Mouse (Mus musculus): ENCODE data around the gene Lrrc73.

Gene Lrrc73

DNA sequence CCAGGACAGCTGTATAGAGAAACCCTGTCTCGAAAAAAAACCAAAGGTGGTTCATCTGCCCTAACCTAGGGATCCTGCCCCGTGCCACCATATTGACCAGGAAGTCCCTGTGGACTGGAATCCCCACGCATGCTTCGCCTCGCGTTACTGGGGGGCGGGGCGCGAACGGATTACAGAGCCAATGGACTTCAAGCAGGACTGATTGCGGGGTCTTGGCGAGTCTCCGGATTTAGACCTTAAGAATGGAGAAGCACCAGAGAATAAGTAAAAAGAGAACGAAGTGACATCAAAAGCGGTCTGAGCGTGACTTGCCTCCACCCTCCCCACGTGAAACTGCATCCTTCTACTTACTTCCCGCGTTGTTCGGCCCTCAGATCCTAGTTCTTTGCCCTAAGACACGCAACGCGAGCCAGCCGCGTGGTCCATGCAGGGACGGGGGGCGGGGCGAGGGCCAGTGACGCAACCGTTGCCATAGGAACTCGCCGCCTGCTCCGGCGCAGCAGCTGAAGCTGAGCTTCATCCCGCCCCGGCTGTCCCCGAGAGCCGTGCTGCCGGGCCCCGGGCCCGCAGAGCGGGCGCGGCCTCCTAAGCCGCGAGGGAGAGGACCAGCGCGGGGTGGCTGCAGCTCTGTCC, at the start of gene Lrrc73:
Gene Lrrc73 (plus strand): TSS at position 80 of the 633 bp plus-strand sequence.
- peak; percentile 85 for DNase-seq (ENCODE audit: low spot score)

DNA sequence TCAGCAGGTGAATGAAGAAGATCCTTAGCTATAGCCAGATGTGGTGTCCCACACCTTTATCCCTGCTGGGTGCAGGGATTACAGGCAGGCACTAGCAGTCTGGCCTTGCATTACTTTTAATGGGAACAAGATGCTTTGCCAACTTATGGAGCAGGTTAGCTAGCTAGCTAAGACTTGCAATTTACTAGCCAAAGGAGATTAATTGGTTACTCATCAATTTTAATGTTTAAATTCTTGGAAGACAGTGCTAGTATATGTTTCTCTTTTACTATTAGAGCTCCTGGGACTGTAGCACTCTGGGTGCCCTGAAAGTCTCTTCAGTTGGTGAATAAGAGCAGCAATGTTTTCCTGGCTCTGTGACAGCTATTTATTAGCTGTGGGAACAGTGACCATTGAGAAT, 46.7 kb upstream of the Lrrc73 start:
- DNase-seq (ENCODE audit: low spot score): no peak

DNA sequence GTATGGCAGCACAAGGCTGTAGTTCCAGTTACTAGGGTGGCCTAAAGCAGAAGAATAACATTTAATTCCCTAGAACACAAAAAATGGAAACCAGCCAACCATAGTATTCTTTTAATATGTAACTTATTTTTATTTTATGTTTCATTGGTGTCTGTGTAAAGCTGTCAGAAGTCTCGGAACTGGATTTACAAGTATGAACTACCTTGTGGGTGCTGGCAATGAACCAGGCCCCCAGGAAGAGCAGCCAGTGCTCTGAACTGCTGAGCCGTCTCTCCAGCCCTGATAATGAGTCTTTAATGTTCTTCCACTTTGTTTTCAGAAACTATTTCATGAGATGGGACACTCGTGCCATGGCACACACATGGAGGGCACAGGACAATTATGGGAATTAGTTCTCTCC, 42.8 kb upstream of the Lrrc73 start:
- no peak for DNase-seq (ENCODE audit: low spot score)

DNA sequence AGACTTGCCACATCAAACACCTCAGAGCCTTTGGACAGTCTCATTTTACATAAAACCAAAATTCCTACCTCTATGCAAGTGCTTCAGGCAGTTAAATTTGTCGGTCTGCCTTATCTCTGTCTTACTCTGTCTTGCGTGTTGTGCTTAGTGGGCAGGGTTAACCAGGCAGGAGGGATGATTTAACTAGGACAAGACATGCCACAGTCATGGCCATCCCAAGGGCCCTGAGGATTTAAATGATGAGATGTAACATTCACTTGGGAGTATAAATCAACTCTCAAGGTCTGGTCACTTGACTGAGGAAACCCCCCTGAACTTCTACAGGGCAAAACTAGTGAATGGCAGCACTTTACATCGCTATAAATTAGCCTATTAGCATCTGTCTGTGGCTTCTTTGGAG, 31.7 kb upstream of the Lrrc73 start:
- no peak for DNase-seq (ENCODE audit: low spot score)

DNA sequence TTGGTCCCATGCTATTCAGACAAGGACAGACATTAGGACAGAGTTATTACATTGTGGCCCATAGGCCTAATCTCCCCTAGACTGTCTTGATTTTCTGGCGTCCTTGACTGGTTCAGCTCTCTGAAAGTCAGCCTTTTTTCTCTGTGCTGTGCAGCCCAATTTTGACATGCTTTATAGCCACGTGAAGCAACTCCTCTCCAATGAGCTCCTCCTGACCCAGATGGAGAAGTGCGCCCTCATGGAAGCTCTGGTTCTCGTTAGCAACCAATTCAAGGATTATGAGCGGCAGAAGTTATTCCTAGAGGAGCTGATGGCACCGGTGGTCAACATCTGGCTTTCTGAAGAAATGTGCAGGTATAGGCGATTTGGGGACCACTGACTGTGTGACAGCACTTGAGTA, 25.8 kb upstream of the Lrrc73 start:
- no peak for DNase-seq (ENCODE audit: low spot score)

DNA sequence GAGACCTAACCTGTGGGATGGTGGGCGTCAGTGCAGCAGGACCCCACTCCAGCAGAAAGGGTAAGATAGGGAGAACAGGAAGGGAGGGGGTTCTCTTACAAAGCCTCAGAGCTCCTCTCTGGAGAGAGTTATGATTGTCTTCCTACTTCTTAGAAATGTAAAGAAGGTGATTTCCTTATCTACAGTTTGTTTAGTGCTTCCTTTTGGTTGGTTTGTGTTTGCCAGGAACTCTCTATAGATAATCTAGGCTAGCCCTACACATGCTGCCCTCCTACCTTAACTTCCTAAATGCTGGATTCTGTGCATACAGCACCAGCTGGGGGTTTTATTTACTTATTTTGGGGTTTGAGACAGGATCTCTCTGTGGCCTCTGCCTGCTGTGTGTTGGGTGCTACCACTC, 17.3 kb upstream of the Lrrc73 start:
- no peak for DNase-seq (ENCODE audit: low spot score)

DNA sequence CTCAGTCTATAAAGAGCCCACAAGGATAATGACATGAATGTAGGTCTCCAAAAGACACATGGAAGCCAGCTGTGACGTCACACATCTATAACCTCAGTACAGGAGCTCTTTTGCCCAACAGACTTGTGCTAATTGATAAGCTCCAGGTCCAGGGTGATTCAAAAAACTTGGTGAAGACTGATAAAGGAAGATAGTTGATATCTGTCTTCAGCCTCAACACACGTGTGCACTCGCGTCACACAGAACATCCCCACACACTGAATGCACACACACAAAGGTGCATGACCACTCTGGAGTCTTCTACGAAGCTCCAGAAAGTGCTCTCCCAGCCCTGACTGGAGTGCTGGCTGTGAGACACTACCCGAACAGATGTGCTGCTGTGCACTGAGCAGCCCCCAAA, 16.3 kb upstream of the Lrrc73 start:
- no peak for DNase-seq (ENCODE audit: low spot score)

DNA sequence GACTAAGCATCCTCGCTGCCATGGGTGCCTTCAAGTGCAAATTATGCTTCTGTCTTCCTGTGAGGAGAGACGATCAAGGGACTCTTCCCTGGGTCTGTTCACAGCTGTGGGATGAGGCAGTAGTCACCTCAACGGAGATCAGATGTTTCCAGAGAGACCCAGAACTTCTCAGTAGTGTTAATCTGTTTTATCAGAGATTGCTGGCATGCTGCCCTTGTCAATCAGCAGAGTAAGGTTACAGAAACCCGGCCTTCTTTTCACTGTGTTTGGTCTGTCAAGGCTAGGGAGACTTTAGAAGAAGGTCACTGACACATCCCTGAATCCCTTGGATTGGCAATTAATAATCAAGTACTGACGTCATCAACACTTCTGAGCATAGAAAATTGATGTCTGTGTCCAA, 15.9 kb upstream of the Lrrc73 start:
- DNase-seq (ENCODE audit: low spot score): no peak

DNA sequence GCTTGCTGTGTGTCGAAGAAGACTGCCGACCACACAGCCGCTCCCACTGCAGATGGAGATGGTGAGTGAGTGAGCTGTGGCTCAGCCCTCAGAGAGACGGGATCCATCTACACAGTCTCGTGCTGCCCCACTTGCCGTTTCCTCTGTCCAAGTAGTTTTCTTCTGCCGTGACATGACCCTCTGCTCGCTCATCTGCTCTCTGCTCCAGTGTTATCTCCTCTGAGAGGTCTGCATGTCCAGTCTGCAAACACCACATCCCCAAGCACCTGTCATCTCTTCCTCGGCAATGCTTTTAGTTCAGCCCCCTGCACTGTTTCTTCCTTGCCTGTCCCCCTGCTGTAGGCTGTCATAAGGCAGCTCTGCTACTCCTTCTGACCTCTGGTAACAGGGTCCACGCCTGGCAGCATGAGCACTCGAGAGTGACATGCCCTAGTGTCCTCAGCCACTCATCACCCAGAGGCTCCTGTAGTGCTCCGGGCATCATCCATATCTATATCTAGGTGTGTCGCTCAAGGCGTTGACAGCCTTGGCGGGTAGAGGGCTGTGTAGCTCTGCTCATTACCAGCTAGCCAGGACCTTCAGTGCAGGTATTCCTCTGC, 13.7 kb upstream of the Lrrc73 start:
- DNase-seq (ENCODE audit: low spot score): no peak

DNA sequence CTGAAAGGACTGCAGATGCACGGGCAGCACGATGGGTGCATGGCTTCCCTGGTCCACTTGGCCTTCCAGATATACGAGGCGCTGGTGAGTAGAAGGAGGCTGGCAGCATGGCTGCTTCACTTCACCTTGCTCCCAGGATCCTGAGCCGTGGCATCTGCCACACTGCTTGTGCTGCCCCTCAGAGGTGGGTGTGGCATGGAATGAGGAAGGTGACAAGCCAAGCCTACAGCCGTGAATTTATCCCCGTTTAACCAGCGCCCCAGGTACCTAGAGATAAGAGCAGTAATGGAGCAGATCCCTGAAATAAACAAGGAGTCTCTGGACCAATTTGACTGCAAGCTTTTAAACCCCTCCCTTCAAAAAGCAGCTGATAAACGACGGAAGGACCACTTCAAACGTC, 11.9 kb upstream of the Lrrc73 start:
- DNase-seq (ENCODE audit: low spot score): no peak

DNA sequence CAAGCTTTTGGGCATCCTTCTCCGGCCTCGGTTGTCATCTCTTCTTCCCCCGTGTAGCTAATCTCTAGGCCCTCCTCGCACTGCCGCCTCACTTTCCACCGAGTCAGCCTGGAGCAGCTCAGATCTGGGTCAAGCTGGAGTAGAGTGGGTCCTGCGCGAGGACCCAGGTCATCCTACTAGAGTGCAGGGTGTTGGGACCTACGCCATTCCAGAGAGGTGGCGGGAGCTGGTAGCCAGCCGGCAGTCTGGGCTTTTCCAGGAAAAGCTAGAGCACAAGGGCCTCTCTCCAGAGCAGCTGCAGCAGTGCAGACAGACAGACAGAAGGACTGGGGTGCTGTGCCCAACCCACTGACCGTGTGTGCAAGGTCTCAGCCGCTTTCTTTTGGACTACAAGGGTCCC, 11.1 kb upstream of the Lrrc73 start:
- no peak for DNase-seq (ENCODE audit: low spot score)

DNA sequence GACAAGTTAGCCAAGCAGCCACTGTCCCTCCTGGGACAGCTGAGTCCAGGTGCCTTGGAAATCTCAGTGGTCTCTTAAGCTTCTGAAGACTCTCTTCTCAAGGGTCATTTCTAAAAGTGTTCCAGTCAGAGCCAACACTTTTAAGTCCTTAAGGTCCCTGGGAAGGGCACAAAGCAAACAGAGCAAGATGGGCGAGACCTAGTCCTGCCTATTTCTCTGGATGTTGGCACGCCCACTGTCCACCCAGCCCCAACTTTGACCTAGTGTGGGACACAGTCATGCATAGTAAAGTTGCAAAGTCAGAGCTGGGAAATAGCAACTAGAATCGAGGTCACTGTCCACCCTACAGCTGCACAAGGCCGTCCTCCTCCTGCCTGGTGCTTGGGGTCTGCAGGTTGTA, 10.3 kb upstream of the Lrrc73 start:
- no peak for DNase-seq (ENCODE audit: low spot score)

DNA sequence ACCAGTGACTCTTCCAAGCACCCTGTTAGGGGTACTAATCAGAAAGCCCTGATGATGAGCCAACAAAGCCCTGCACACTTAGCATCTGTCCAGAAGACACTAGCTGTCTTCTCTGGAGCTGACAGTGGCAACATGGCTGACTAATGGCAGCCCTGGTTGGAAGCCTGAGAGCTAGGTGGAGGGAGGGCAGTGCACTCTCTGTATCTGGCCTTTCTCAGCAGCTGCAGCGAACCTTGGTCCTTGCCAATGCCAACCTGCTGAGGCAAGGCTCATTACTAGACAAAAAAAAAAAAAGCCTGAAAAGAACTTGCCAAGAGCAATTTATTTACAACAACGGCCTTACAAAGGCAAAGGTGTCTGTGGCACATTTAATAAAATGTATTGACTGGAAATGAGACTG, 9.7 kb upstream of the Lrrc73 start:
- DNase-seq (ENCODE audit: low spot score): no peak

DNA sequence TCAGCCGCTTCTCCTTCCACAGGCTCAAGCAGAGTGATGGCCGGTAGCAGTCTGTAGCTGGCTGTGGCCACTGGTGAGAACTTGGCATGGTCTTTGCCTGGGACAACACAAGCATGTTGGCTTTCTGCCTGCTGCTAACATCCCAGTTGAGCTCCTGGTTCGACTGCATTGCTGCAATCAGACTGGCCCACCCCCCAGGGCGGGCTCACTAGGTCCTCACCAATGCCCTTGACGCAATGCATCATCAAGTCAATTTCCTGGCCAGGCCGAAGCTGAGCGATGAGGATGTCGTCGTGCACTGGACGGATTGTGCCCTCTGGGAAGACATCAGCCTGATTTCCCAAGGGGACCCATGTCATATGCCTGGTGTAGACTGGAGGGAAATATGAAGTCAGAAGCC, 8.8 kb upstream of the Lrrc73 start:
- no peak for DNase-seq (ENCODE audit: low spot score)

DNA sequence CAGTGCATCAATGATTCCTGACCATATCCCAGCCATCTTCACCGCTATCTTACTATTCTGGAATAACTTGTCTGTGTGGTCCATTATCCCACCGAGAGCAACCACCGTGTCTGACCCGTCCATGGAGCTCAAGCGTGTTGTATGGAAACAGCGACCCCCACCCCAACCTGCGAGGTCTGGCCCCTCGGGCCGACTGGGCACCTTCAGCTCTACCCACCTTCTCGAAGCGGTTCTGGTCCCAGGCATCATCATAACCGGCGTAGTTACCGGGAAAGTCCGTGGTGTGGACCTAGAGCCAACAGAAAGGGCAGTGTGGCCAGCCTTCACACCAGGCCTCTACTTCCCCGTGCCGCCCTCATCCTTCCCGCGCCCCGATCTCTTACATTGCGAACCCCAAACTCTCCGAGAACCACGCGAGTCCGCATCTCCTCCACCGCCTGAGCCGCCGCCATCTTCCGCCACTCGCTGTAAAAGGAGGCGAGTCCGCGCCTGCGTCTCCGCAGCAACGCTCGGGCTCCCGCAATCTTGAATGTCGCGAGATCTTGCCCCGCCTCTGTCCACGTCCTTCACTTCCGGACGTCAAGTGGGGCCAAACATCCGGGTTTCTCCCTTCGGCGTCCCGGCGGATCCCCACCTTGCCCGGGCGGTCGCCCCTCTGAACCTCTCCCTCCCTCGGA, 5.7 kb upstream of the Lrrc73 start, which contains the start of the genes Polr1c and Yipf3:
Gene Polr1c (minus strand): TSS at position 543 of the 677 bp plus-strand sequence.
Gene Yipf3 (plus strand): TSS at position 569 of the 677 bp plus-strand sequence.
- DNase-seq (ENCODE audit: low spot score): peak; percentile 88

DNA sequence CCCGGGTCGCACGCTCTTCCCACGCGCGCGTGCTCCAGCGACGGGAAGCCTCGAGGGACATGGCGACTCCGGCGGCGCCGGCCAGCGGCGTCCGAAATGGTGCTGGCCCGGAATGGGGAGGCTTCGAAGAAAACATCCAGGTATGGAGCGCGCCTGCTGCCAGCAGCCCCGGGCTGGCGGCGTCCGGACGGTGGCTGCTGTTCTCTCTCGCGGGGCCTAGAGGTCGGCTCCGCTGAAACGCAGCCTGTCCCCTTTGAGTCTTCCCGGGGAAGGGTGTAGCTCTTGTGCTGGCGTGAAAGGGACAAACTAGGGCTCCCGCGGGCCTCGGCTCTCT, 5.2 kb upstream of the Lrrc73 start:
- no peak for DNase-seq (ENCODE audit: low spot score)

DNA sequence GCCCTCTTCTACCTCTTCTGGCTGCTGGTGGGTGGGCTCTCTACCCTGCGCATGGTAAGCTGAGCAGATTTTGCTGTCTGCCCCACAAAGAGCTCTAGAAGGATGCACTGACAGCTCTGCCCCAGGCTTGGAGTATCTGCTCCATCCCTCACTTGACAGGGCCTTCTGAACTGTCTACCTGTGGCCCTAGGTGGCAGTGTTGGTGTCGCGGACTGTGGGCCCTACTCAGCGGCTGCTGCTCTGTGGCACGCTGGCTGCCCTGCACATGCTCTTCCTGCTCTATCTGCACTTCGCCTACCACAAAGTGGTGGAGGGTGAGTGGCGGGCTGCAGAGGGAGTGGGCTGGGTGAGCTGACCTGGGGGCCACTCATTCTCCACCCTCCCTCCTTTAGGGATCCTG, 2.2 kb upstream of the Lrrc73 start:
- DNase-seq (ENCODE audit: low spot score): no peak

DNA sequence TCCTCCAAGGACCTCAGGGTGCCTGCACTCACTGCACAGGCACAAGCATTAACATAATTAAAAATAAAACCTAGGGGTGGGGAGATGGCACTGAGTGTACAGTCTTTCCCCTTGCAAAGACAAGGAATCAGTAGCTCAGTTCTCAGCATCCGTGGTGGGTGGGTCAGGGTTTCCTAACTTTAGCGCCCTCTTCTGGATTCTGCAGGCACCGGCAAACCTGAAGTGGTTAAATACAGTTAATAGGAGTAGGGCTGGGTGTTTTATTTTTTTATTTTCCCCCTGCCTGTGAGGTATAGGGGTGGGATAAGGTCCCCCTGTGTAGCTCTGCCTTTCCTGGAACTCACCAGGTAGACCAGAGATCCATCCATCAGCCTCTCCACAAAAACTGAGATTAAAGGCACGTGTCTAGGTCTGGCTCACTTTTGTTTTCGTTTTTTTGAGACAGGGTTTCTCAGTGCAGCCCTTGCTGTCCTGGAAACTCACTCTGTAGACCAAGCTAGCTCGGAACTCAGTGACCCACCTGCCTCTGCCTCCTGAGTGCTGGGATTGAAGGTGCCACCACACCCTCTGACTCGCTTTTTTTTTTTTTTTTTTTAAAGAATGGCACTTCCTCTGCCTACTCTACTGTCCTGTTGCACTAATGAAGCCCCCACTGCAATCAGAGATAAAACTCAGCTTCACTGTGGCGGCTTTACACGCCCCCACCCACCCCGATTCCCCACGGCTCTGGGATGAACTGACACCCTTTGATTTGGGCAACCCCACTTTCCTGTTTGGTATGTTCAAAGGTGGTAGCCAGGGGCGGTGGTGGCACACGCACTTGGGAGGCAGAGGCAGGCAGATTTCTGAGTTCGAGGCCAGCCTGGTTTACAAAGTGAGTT, 520 bp upstream of the Lrrc73 start:
- no peak for DNase-seq (ENCODE audit: low spot score)

DNA sequence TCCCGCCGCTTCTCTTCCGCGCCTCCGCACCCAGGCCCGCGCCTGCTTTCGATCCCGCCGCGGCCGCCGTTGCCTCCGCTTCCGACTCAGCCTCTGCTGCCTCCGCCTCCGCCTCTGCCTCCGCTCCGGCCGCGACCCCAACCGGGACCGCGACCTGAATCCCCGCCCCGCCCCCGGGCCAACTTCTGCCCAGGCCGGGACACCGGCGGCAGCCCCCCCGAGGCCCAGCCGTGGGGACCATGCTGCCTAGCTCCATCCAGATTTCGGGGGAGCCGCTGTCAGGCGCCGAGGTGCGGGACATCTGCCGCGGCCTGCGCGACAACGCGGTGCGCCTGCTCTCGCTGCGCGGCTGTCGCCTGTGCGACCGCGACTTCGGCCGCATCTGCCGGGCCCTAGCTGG, 775 bp downstream of the Lrrc73 start:
- DNase-seq (ENCODE audit: low spot score): no peak

DNA sequence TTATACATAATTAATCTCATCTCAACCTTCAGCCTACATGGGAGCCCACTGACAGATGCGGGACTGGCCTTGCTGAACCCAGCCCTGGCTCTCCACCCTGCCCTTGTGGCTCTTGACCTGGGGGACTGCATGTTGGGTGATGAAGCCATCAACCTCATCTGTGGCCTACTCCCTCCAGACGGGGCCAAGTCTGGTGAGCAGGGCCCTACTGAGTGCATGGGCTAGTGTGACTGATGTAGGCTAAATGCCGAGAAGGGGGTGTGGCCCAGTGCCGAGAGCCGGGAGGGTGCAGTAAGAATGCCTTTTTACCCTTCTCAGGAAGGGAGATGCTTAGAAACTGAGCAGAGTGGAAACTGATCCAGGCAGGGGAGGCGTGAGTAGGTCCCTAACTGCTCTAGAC, 1.8 kb downstream of the Lrrc73 start:
- no peak for DNase-seq (ENCODE audit: low spot score)

DNA sequence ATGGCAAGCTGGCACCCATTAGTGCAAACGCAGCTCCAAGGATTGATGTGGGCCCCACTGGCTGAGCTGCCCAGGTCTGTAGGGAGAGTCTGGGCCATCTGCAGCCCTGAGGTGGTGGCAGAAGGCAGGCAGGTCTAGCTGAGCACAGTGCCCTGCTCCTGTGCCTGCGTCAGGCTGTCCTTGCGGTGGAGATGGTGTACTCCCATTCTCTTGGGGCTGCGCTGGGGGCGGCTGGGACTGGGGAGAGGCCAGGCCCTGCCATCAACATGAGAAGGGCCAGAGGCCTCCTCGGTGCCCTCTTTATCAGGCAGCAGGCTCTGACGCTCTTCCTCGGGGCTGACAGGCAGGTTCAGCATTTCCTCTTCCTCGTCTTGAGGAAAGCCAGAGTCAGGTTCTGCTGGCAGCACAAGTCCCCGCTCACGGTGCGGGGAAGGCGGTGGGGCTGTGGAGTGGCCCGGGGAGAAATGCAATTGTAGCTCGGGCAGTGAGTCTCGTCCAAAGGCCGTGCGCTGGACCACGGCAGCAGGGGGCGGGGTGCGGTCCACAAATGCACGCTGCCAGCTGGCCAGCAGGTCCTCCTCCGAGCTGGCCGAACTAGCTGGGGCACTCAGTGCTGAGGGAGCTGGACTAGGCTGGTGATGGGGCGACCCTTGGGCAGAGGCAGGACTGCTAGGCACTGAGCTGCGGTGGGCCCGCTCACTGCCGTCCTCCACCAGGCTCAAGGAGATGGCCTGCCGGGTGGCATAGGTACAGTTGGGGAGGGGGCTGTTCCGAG, 5.1 kb downstream of the Lrrc73 start:
- no peak for DNase-seq (ENCODE audit: low spot score)

DNA sequence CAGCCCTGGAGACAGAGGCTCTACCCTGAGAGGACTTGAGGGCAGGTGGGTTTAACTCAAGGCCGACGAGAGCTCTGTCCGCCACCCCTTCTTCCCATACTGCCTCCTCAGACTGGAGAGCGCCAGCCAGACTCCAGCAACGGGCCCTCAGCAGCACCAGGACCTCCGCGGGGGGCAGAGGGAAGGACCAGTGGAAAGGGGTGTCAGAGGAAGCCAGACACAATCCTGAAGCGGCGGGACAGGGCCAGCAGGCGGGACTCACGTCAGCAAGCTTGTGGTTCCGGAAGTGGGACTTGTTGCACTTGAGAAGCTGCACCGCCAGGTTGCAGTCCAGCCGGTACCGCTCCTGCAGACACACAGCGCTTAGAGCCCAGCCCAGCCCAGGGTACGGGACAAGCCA, 6.3 kb downstream of the Lrrc73 start:
- DNase-seq (ENCODE audit: low spot score): no peak

Data from ovary, postnatal 14 days (tissue).